Mouse (Mus musculus): Measurements from ENCODE around the gene Pla2g15. TPM values are rescaled to one million over a fixed set of nuclear protein-coding genes. Genes with fewer than 3 reads are reported as not detected.

The Pla2g15 gene
- polyA plus RNA-seq, 1 experiment from 2014 or later, result 5.7 TPM

DNA sequence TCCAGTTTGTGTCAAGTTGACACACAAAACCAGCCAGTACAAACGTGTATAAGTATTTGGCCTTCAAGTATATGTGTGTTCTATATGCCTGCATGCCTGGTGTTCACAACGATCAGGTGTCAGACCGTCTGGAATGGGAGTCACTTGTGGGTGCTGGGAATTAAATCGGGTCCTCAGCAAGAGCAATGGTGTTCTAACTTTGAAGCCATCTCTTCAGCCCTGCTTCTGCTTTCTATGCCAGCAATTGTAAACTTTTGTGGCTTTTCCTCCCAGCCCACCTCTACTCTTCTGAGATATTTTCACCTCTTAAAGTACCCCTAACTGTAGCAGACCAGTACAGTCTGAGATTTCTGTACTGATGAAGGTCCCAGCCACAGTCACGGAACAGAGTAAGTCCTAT is 10.0 kb upstream of the Pla2g15 start:
- H3K27me3 ChIP-seq (ENCODE audit: control insufficient read depth, insufficient read depth, low read length), result no peaks in the 10 kb centered on the region; the same call in 1 of the 2 replicates
- H3K4me1 ChIP-seq (replicated peaks; ENCODE audit: control insufficient read depth, insufficient read depth), result no peaks in the 10 kb centered on the region
- DNase-seq (ENCODE audit: low spot score), result no peak
- WGBS, result 67% methylated on average over 5 of the region's 5 CpGs
- no peak overlapping the region for H3K4me2 ChIP-seq (replicated peaks; ENCODE audit: low read depth)
- H3K4me3 ChIP-seq (ENCODE audit: low read depth, low read length), result no peak overlapping the region
- ATAC-seq (ENCODE audit: low FRiP score, low TSS enrichment), result no peak
- no peaks in the 10 kb centered on the region for H3K36me3 ChIP-seq (ENCODE audit: control insufficient read depth, insufficient read depth, low read length)
- no peak overlapping the region for H3K27ac ChIP-seq (replicated peaks)
- H3K9me3 ChIP-seq (ENCODE audit: control insufficient read depth, low read length), result no peaks in the 10 kb centered on the region
- no peak overlapping the region for H3K9ac ChIP-seq (ENCODE audit: low read length)
- TF ChIP-seq CTCF (IDR thresholded peaks at IDR 0.05; ENCODE audit: low read depth) (no peak), EP300 (optimal IDR thresholded peaks at IDR 0.05) (no peak)

DNA sequence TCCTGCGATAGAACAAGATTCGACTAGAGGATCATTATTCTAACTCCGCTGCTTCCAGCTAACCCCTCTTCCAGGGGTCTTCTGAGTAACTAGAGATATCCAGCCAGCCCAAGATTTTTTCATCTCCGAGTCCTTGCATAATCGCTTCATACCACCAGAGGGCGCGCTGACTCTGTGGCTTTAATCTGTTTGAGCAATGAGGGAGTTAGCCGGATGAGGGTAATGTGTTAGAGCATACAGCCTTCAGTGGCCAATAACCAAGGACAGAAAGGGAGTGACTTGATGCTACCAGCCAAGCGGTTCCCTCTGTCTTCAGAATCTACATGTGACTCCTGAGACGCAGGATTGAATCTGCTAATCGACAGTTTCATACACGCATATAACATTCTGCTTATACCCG is 9.4 kb upstream of the Pla2g15 start:
- Histone ChIP-seq H3K4me3 (ENCODE audit: low read depth, low read length) (no peak overlapping the region), H3K27ac (replicated peaks) (no peak overlapping the region), H3K9ac (ENCODE audit: low read length) (no peak overlapping the region), H3K27me3 (ENCODE audit: control insufficient read depth, insufficient read depth, low read length) (no peaks in the 10 kb centered on the region; the same call in 1 of the 2 replicates), H3K9me3 (ENCODE audit: control insufficient read depth, low read length) (no peaks in the 10 kb centered on the region), H3K4me1 (replicated peaks; ENCODE audit: control insufficient read depth, insufficient read depth) (no peaks in the 10 kb centered on the region), H3K4me2 (replicated peaks; ENCODE audit: low read depth) (no peak overlapping the region), H3K36me3 (ENCODE audit: control insufficient read depth, insufficient read depth, low read length) (no peaks in the 10 kb centered on the region)
- ATAC-seq (ENCODE audit: low FRiP score, low TSS enrichment) (no peak), DNase-seq (ENCODE audit: low spot score) (peak; percentile 87)
- TF ChIP-seq CTCF (IDR thresholded peaks at IDR 0.05; ENCODE audit: low read depth), result peak; percentile 98
- no peak for TF ChIP-seq EP300 (optimal IDR thresholded peaks at IDR 0.05)
- WGBS, result 12% methylated on average over 13 of the region's 13 CpGs

DNA sequence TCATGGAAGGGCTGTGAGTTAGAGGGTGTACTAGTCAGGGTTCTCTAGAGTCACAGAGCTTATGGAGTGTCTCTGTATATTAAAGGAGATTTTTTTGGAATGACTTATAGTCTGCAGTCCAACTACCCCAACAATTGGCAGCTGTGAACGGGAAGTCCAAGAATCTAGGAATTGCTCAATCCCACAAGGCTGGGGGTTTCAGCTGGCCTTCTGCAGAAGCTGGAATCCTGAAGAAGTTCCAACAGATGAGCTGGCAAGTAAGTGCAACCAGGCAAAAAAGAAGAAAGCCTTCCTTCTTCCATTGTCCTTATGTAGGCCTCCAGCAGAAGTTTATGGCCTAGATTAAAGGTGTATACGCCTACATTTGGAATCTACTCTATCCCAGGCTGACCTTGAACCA is 4.9 kb upstream of the Pla2g15 start:
- no peaks in the 10 kb centered on the region for H3K9me3 ChIP-seq (ENCODE audit: control insufficient read depth, low read length)
- no peak overlapping the region for H3K9ac ChIP-seq (ENCODE audit: low read length)
- WGBS, result 72% methylated on average over 2 of the region's 2 CpGs
- H3K4me1 ChIP-seq (replicated peaks; ENCODE audit: control insufficient read depth, insufficient read depth), result no peaks in the 10 kb centered on the region
- H3K27ac ChIP-seq (replicated peaks), result no peak overlapping the region; the same call in 1 of the 2 replicates
- no peaks in the 10 kb centered on the region for H3K36me3 ChIP-seq (ENCODE audit: control insufficient read depth, insufficient read depth, low read length)
- ATAC-seq (ENCODE audit: low FRiP score, low TSS enrichment), result no peak
- TF ChIP-seq EP300 (optimal IDR thresholded peaks at IDR 0.05) (no peak), CTCF (IDR thresholded peaks at IDR 0.05; ENCODE audit: low read depth) (no peak)
- no peaks in the 10 kb centered on the region for H3K27me3 ChIP-seq (ENCODE audit: control insufficient read depth, insufficient read depth, low read length)
- no peak overlapping the region for H3K4me3 ChIP-seq (ENCODE audit: low read depth, low read length)
- DNase-seq (ENCODE audit: low spot score), result no peak
- H3K4me2 ChIP-seq (replicated peaks; ENCODE audit: low read depth), result no peak overlapping the region

DNA sequence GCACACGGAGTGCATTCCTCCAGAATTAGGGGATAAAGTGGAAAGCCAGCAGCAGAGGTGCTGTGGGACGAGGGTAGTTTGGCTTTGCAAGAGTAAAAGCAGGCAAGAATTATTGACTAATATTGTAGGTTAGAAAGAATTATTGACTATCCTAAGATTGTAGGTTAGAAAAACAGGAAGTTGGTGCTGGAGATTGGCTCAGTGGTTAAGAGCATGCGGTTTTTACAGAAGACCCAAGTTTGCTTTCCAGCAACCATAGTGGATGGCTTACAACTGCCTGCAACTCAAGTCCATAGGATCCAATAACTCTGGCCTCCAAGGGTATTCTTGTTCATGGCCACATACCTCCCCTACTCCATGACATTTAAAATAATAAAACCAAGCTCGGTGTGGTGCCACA is 4.2 kb upstream of the Pla2g15 start:
- ATAC-seq (ENCODE audit: low FRiP score, low TSS enrichment), result no peak
- no peak overlapping the region for H3K4me3 ChIP-seq (ENCODE audit: low read depth, low read length)
- WGBS, result 75% methylated on average over 4 of the region's 4 CpGs
- no peaks in the 10 kb centered on the region for H3K27me3 ChIP-seq (ENCODE audit: control insufficient read depth, insufficient read depth, low read length)
- H3K4me2 ChIP-seq (replicated peaks; ENCODE audit: low read depth), result no peak overlapping the region
- no peak for TF ChIP-seq CTCF (IDR thresholded peaks at IDR 0.05; ENCODE audit: low read depth)
- TF ChIP-seq EP300 (optimal IDR thresholded peaks at IDR 0.05), result no peak
- no peaks in the 10 kb centered on the region for H3K4me1 ChIP-seq (replicated peaks; ENCODE audit: control insufficient read depth, insufficient read depth)
- H3K36me3 ChIP-seq (ENCODE audit: control insufficient read depth, insufficient read depth, low read length), result no peaks in the 10 kb centered on the region
- no peak overlapping the region for H3K9ac ChIP-seq (ENCODE audit: low read length)
- no peak overlapping the region for H3K27ac ChIP-seq (replicated peaks)
- DNase-seq (ENCODE audit: low spot score), result no peak
- no peaks in the 10 kb centered on the region for H3K9me3 ChIP-seq (ENCODE audit: control insufficient read depth, low read length)

DNA sequence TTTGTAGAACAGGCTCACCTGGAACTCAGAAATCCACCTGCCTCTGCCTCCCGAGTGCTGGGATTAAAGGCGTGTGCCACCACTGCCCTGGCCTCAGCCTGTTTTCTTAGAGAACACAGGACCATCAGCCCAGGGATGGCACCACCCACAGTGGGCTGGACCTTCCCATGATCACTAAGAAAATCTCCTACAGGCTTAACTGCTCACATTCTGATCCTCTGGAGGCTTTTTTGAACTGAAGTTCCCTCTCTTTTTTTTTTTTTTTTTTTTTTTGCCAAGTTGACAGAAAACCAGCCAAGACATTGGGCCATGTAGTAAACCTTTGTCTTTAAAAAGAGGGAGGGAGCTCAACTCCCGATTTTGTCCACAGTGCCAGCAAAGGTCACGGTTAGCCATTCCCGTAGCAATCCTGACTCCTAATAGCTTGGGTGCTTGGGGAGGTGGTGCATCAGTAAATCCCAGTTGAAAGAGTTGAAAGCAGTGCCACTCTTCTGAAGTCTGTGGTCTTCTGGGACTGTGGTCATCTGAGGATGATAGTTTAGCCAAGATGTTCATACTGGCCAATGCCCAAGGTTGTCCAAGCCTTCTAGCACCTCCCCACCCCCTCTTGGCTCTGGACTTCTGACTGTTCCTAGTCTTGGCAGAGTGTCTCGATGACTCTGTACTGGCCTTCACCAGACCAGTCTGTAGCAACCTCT is 2.2 kb upstream of the Pla2g15 start:
- no peak overlapping the region for H3K4me2 ChIP-seq (replicated peaks; ENCODE audit: low read depth)
- 77% methylated on average over 6 of the region's 6 CpGs for WGBS
- no peak overlapping the region for H3K9ac ChIP-seq (ENCODE audit: low read length)
- ATAC-seq (ENCODE audit: low FRiP score, low TSS enrichment), result no peak
- no peaks in the 10 kb centered on the region for H3K4me1 ChIP-seq (replicated peaks; ENCODE audit: control insufficient read depth, insufficient read depth)
- H3K9me3 ChIP-seq (ENCODE audit: control insufficient read depth, low read length), result no peaks in the 10 kb centered on the region
- H3K27ac ChIP-seq (replicated peaks), result no peak overlapping the region
- no peak for DNase-seq (ENCODE audit: low spot score)
- no peaks in the 10 kb centered on the region for H3K27me3 ChIP-seq (ENCODE audit: control insufficient read depth, insufficient read depth, low read length)
- H3K36me3 ChIP-seq (ENCODE audit: control insufficient read depth, insufficient read depth, low read length), result no peaks in the 10 kb centered on the region
- TF ChIP-seq EP300 (optimal IDR thresholded peaks at IDR 0.05), result no peak
- no peak for TF ChIP-seq CTCF (IDR thresholded peaks at IDR 0.05; ENCODE audit: low read depth)
- no peak overlapping the region for H3K4me3 ChIP-seq (ENCODE audit: low read depth, low read length)

DNA sequence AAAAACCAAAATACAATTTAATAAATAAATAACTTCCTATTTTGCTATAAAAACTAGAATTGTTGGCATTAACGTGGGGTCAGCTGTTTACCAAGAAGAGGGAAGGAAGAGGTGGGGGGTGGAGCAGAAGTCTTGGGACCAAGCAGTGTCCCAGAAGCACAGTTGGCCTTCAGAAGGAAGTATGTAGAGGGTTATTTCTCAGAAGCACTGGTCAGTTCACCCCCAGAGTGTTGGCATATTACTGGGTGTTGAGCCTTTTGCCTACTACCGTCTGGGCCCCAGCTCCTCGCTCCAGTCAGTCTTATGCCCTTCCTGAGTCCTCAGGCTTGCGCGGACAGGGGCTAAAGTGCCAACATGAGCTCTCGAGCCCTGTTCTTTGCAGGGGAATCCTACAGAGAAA is 1.2 kb upstream of the Pla2g15 start:
- WGBS, result 83% methylated on average over 6 of the region's 6 CpGs

More for the DNA sequence above, 1.2 kb upstream of the Pla2g15 start:
- Histone ChIP-seq H3K27me3 (ENCODE audit: control insufficient read depth, insufficient read depth, low read length) (no peaks in the 10 kb centered on the region), H3K9ac (ENCODE audit: low read length) (no peak overlapping the region), H3K4me3 (ENCODE audit: low read depth, low read length) (no peak overlapping the region), H3K27ac (replicated peaks) (no peak overlapping the region), H3K36me3 (ENCODE audit: control insufficient read depth, insufficient read depth, low read length) (no peaks in the 10 kb centered on the region), H3K4me1 (replicated peaks; ENCODE audit: control insufficient read depth, insufficient read depth) (no peaks in the 10 kb centered on the region), H3K4me2 (replicated peaks; ENCODE audit: low read depth) (no peak overlapping the region), H3K9me3 (ENCODE audit: control insufficient read depth, low read length) (no peaks in the 10 kb centered on the region)
- ATAC-seq (ENCODE audit: low FRiP score, low TSS enrichment) (no peak), DNase-seq (ENCODE audit: low spot score) (no peak)
- no peak for TF ChIP-seq CTCF (IDR thresholded peaks at IDR 0.05; ENCODE audit: low read depth)
- TF ChIP-seq EP300 (optimal IDR thresholded peaks at IDR 0.05), result no peak

Data from stomach, postnatal 0 days (tissue).